Mouse (Mus musculus): ENCODE data around the gene Pam.

DNA sequence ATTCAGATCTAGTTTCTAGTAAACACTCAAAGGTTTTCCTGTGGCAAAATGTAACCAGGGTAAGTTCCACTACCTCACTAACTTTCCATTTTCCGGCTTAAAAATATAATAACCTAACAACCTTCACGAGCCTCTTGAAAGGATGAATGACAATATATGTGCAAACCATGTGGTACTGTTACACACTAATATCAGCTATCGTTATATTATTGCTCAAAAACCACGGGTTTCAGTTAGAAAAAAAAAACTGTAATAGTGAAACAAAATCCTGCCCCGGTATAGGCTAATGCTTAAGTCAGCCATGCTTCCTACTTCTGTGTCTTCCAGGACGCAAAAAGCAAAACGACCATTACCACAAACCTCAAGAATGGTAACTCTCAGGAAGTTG is 326.5 kb downstream of the Pam start:
- no peak for TF ChIP-seq POLR2A (IDR thresholded peaks at IDR 0.05; ENCODE audit: low read depth, low read length)
- no peak for TF ChIP-seq CTCF (IDR thresholded peaks at IDR 0.05; ENCODE audit: borderline replicate concordance, insufficient read depth, low read length)

Data from embryonic fibroblast, embryonic 13.5 days (primary cell).